Mouse (Mus musculus) stomach, postnatal 0 days (tissue): ENCODE measurements around the gene Abca2. TPM values are rescaled to one million over a fixed set of nuclear protein-coding genes. Genes with fewer than 3 reads are reported as not detected.

Source experiments
- ATAC-seq: fragments of 200-750 bp; cut with Nextera tagmentation; 2 replicates; pipeline ENCODE4 v1.8.0; 2017; ENCODE audit not compliant: low FRiP score, low TSS enrichment
- DNase-seq: peaks from one replicate; pipeline ENCODE4 v3.0.0-alpha.2; 2016; ENCODE audit warnings: low spot score
- H3K27ac ChIP-seq: fragments of 300-500 bp; sonication (generic); replicated peaks from 2 replicates; pipeline ENCODE4 v1.5.1; 2014; ENCODE audit warnings: mild to moderate bottlenecking, control low read depth
- H3K27me3 ChIP-seq: fragments of 300-500 bp; sonication (generic); 2 replicates; pipeline ENCODE4 v1.6.1; 2014; ENCODE audit warnings: low read length; ENCODE audit not compliant: control insufficient read depth, insufficient read depth
- H3K36me3 ChIP-seq: fragments of 300-500 bp; sonication (generic); 2 replicates; pipeline ENCODE4 v1.6.1; 2014; ENCODE audit warnings: low read length, mixed read lengths; ENCODE audit not compliant: control insufficient read depth, insufficient read depth
- H3K4me1 ChIP-seq: fragments of 300-500 bp; sonication (generic); replicated peaks from 2 replicates; pipeline ENCODE4 v1.6.1; 2014; ENCODE audit warnings: antibody characterized with exemption; ENCODE audit not compliant: control insufficient read depth, insufficient read depth
- H3K4me2 ChIP-seq: fragments of 300-500 bp; sonication (generic); replicated peaks from 2 replicates; pipeline ENCODE4 v1.6.1; 2014; ENCODE audit warnings: low read depth, mild to moderate bottlenecking, control low read depth, moderate library complexity
- H3K4me3 ChIP-seq: fragments of 300-500 bp; sonication (generic); 2 replicates; pipeline ENCODE4 v1.5.1; 2014; ENCODE audit warnings: low read depth, low read length, control low read depth
- H3K9ac ChIP-seq: fragments of 300-500 bp; sonication (generic); 2 replicates; pipeline ENCODE4 v1.6.1; 2014; ENCODE audit warnings: mild to moderate bottlenecking, low read length, control low read depth, mixed read lengths
- H3K9me3 ChIP-seq: fragments of 300-500 bp; sonication (generic); 2 replicates; pipeline ENCODE4 v1.6.1; 2016; ENCODE audit warnings: low read length; ENCODE audit not compliant: control insufficient read depth
- CTCF ChIP-seq: IDR thresholded peaks from 2 replicates; pipeline ENCODE4 v1.5.1; 2016; ENCODE audit warnings: antibody characterized with exemption, low read depth, mild to moderate bottlenecking, moderate library complexity
- EP300 ChIP-seq: optimal IDR thresholded peaks from 2 replicates; pipeline ENCODE3; 2016; ENCODE audit warnings: antibody characterized with exemption
- WGBS: fragments of 180-500 bp; shearing (Covaris S2); extraction: QIAGEN DNeasy Blood & Tissue Kit; methylation state at CpG from one replicate; pipeline ENCODE4 v1.1.7; 2014; 5-methylcytosine and 5-hydroxymethylcytosine counted together
- polyA plus RNA-seq: library from polyadenylated mRNA; unstranded; fragments of >200 nt; fragmentation: Nextera tagmentation; extraction: Ambion mirVana; gene quantifications from 2 replicates; pipeline ENCODE4 v1.2.1, GENCODE M21; 2015

Gene Abca2
- polyA plus RNA-seq, 1 experiment from 2014 or later, result 1.7 TPM

GRCm38 (mm10) chr2:25461407-25461806 is 32.9 kb downstream of the Abca2 start:
- H3K36me3 ChIP-seq, result peaks cover 3% of the 10 kb centered on the region; the same call in 1 of the 2 replicates
- peak overlapping the region; percentile 93 for H3K27ac ChIP-seq
- WGBS, result 24% methylated on average over 3 of the region's 3 CpGs
- no peaks in the 10 kb centered on the region for H3K27me3 ChIP-seq
- peak overlapping the region; percentile 49 for H3K4me2 ChIP-seq
- TF ChIP-seq CTCF (no peak), EP300 (no peak)
- no peak for DNase-seq
- no peak for ATAC-seq
- H3K9ac ChIP-seq, result peak overlapping the region; percentile 54
- peak overlapping the region; percentile 67 for H3K4me3 ChIP-seq
- H3K9me3 ChIP-seq, result no peaks in the 10 kb centered on the region
- peaks cover 11% of the 10 kb centered on the region for H3K4me1 ChIP-seq

GRCm38 (mm10) chr2:25463630-25464029 is 35.1 kb downstream of the Abca2 start:
- DNase-seq (no peak), ATAC-seq (no peak)
- TF ChIP-seq EP300, result no peak
- no peak for TF ChIP-seq CTCF
- Histone ChIP-seq H3K36me3 (no peaks in the 10 kb centered on the region), H3K9ac (no peak overlapping the region), H3K27me3 (no peaks in the 10 kb centered on the region), H3K27ac (no peak overlapping the region), H3K4me1 (peaks cover 9% of the 10 kb centered on the region), H3K9me3 (no peaks in the 10 kb centered on the region), H3K4me2 (no peak overlapping the region), H3K4me3 (no peak overlapping the region)
- WGBS, result 80% methylated on average over 3 of the region's 3 CpGs

- no peaks in the 10 kb centered on the region for H3K4me1 ChIP-seq
- H3K9ac ChIP-seq, result no peak overlapping the region
- no peaks in the 10 kb centered on the region for H3K9me3 ChIP-seq
- WGBS, result 75% methylated on average over 2 of the region's 2 CpGs
- ATAC-seq (no peak), DNase-seq (no peak)
- no peak for TF ChIP-seq CTCF
- TF ChIP-seq EP300, result no peak
- H3K36me3 ChIP-seq, result no peaks in the 10 kb centered on the region
- H3K27me3 ChIP-seq, result no peaks in the 10 kb centered on the region
- H3K4me2 ChIP-seq, result no peak overlapping the region
- H3K27ac ChIP-seq, result no peak overlapping the region
- no peak overlapping the region for H3K4me3 ChIP-seq
Measured at GRCm38 (mm10) chr2:25465256-25465655, 36.8 kb downstream of the Abca2 start.

GRCm38 (mm10) chr2:25465816-25466635 is 37.5 kb downstream of the Abca2 start:
- Histone ChIP-seq H3K4me1 (no peaks in the 10 kb centered on the region), H3K4me3 (no peak overlapping the region), H3K4me2 (no peak overlapping the region), H3K9me3 (no peaks in the 10 kb centered on the region), H3K36me3 (no peaks in the 10 kb centered on the region), H3K27me3 (no peaks in the 10 kb centered on the region), H3K9ac (no peak overlapping the region), H3K27ac (no peak overlapping the region)
- ATAC-seq, result no peak
- 51% methylated on average over 10 of the region's 10 CpGs for WGBS
- DNase-seq, result no peak
- TF ChIP-seq CTCF (no peak), EP300 (no peak)

- Histone ChIP-seq H3K9ac (no peak overlapping the region), H3K4me2 (no peak overlapping the region), H3K4me1 (no peaks in the 10 kb centered on the region), H3K4me3 (no peak overlapping the region), H3K27ac (no peak overlapping the region), H3K36me3 (no peaks in the 10 kb centered on the region), H3K9me3 (no peaks in the 10 kb centered on the region), H3K27me3 (no peaks in the 10 kb centered on the region)
- 64% methylated on average over 14 of the region's 14 CpGs for WGBS
- no peak for DNase-seq
- ATAC-seq, result no peak
- TF ChIP-seq CTCF, result no peak
- no peak for TF ChIP-seq EP300
Measured at GRCm38 (mm10) chr2:25467606-25468303, 39.3 kb downstream of the Abca2 start.
